ENCODE assay signal across 21 mouse cellular contexts in the genomic region with DNA sequence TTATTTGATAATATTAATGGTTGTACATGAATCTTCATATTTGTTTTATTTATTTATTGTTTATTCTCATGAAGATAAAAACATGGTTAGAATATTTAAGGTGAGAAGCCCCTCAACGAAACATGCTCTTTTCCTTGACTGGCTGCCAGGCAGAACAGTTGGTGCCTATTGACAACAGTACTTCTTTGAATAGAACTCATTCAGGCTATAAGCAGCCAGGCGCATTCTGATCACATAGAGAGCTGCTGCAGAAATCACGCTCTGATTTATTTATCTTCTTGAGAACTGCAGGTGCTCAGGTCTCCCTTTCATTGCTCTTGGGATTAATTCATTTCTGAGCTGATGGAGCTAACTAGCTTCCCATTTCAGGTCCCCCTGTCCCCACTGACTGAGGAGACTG.
A peak's percentile ranks its signal among the peaks of the same experiment; 100 is the strongest.
DNase-seq lines count a peak whose midpoint lies in the region; ATAC-seq and TF ChIP-seq lines count a peak whose summit lies in the region.
"Had no signal": no experiment of that assay in that cellular context is flagged by ENCODE, and none has a peak within 500 bp of the region (broad histone marks: within the 10 kb centered on the region; RNA-seq: fewer than 3 reads in every experiment).

No protein-coding gene starts in this region.

- DNase-seq in layer of hippocampus, adult 11-12 months (ENCODE audit: low spot score), result peak; percentile 4
- no peak for DNase-seq in layer of hippocampus, adult 2 months (ENCODE audit: low spot score in 2 of 2)
- DNase-seq in midbrain, embryonic 14.5 days, result peak; percentile 50
- DNase-seq in brain, embryonic 14.5 days (ENCODE audit: low read depth), result peak; percentile 89
- peak; percentile 85 for DNase-seq in forebrain, embryonic 14.5 days (ENCODE audit: low spot score)
- no peak for DNase-seq in kidney, adult 2 months
- DNase-seq: adrenal gland, adult 2 months; cerebellum, adult 9-11 months; embryo, embryonic 11 days; kidney, adult 8-10 months; kidney, postnatal 14 days; lung, postnatal 4 days; spleen, adult 18-20 months; thymus, postnatal 25 days had no signal

- H3K36me3 ChIP-seq in midbrain, embryonic 14.5 days (ENCODE audit: control insufficient read depth, insufficient read depth, low read length), result no peaks in the 10 kb centered on the region
- H3K36me3 ChIP-seq in midbrain, embryonic 16.5 days (ENCODE audit: control insufficient read depth, insufficient read depth, low read length), result no peaks in the 10 kb centered on the region
- H3K36me3 ChIP-seq in forebrain, embryonic 14.5 days (ENCODE audit: control insufficient read depth, insufficient read depth, low read length), result no peaks in the 10 kb centered on the region
- H3K36me3 ChIP-seq in kidney, adult 2 months (ENCODE audit: control insufficient read depth, insufficient read depth, low read length), result no peaks in the 10 kb centered on the region
- H3K36me3 ChIP-seq: embryonic facial prominence, embryonic 15.5 days; limb, embryonic 12.5 days; lung, embryonic 15.5 days had no signal

- no peak for ATAC-seq in midbrain, embryonic 14.5 days (ENCODE audit: low FRiP score, low TSS enrichment)
- no peak for ATAC-seq in midbrain, embryonic 16.5 days
- peak; percentile 84 for ATAC-seq in forebrain, embryonic 14.5 days
- ATAC-seq: inflammation-experienced regulatory T-cells, adult 6 months had no signal

- H3K4me1 ChIP-seq in midbrain, embryonic 14.5 days (ENCODE audit: control insufficient read depth, insufficient read depth, low read length), result no peaks in the 10 kb centered on the region
- H3K4me1 ChIP-seq in midbrain, embryonic 16.5 days (ENCODE audit: control insufficient read depth, insufficient read depth, low read length), result no peaks in the 10 kb centered on the region
- H3K4me1 ChIP-seq in forebrain, embryonic 14.5 days (ENCODE audit: control insufficient read depth, insufficient read depth, low read length), result no peaks in the 10 kb centered on the region
- no peaks in the 10 kb centered on the region for H3K4me1 ChIP-seq in kidney, adult 2 months (ENCODE audit: control insufficient read depth, insufficient read depth, low read length)
- H3K4me1 ChIP-seq: embryonic facial prominence, embryonic 15.5 days; limb, embryonic 12.5 days; lung, embryonic 15.5 days had no signal

- no peak for TF ChIP-seq CTCF in layer of hippocampus, adult 2 months (conservative IDR thresholded peaks at IDR 0.05)
- TF ChIP-seq CTCF in brain, embryonic 14.5 days (IDR thresholded peaks at IDR 0.05; ENCODE audit: borderline replicate concordance, extremely low read depth, insufficient read depth, insufficient read length), result no peak
- TF ChIP-seq CTCF in kidney, adult 2 months (conservative IDR thresholded peaks at IDR 0.05; ENCODE audit: insufficient read depth, insufficient read length, low read depth, low read length), result no peak

- TF ChIP-seq POLR2A in brain, embryonic 14.5 days (IDR thresholded peaks at IDR 0.05; ENCODE audit: borderline replicate concordance, extremely low read depth, insufficient read depth, insufficient read length, poor library complexity, severe bottlenecking), result no peak
- no peak for TF ChIP-seq POLR2A in kidney, adult 2 months (IDR thresholded peaks at IDR 0.05; ENCODE audit: low read depth, low read length)

- no peak overlapping the region for H3K4me3 ChIP-seq in layer of hippocampus, adult 2 months
- H3K4me3 ChIP-seq in midbrain, embryonic 14.5 days (replicated peaks; ENCODE audit: low read depth, low read length), result no peak overlapping the region
- no peak overlapping the region for H3K4me3 ChIP-seq in midbrain, embryonic 16.5 days (ENCODE audit: low read depth, low read length)
- H3K4me3 ChIP-seq in forebrain, embryonic 14.5 days (ENCODE audit: low read depth, low read length), result no peak overlapping the region
- no peak overlapping the region for H3K4me3 ChIP-seq in kidney, adult 2 months (ENCODE audit: insufficient read depth, low read depth, low read length)
- H3K4me3 ChIP-seq: embryonic facial prominence, embryonic 15.5 days; limb, embryonic 12.5 days; lung, embryonic 15.5 days; myocyte had no signal

- H3K9me3 ChIP-seq in midbrain, embryonic 14.5 days (ENCODE audit: control insufficient read depth, low read length), result no peaks in the 10 kb centered on the region
- H3K9me3 ChIP-seq in midbrain, embryonic 16.5 days (replicated peaks; ENCODE audit: control insufficient read depth, low read length, poor library complexity, severe bottlenecking), result no peaks in the 10 kb centered on the region
- H3K9me3 ChIP-seq in forebrain, embryonic 14.5 days (replicated peaks; ENCODE audit: control insufficient read depth, low read length), result no peaks in the 10 kb centered on the region
- H3K9me3 ChIP-seq: embryonic facial prominence, embryonic 15.5 days; limb, embryonic 12.5 days; lung, embryonic 15.5 days had no signal

- no peak overlapping the region for H3K27ac ChIP-seq in layer of hippocampus, adult 2 months
- H3K27ac ChIP-seq in midbrain, embryonic 14.5 days (replicated peaks; ENCODE audit: low read depth, low read length), result no peak overlapping the region
- H3K27ac ChIP-seq in midbrain, embryonic 16.5 days (ENCODE audit: low read length), result no peak overlapping the region
- H3K27ac ChIP-seq in forebrain, embryonic 14.5 days (ENCODE audit: low read depth, low read length), result no peak overlapping the region
- no peak overlapping the region for H3K27ac ChIP-seq in kidney, adult 2 months (ENCODE audit: insufficient read depth, low read depth, low read length)
- H3K27ac ChIP-seq: embryonic facial prominence, embryonic 15.5 days; limb, embryonic 12.5 days; liver, embryonic 14.5 days; lung, embryonic 15.5 days had no signal

- H3K27me3 ChIP-seq in midbrain, embryonic 14.5 days (ENCODE audit: control insufficient read depth, insufficient read depth, low read length), result no peaks in the 10 kb centered on the region
- H3K27me3 ChIP-seq in midbrain, embryonic 16.5 days (ENCODE audit: control insufficient read depth, insufficient read depth, low read depth, low read length), result no peaks in the 10 kb centered on the region
- H3K27me3 ChIP-seq in forebrain, embryonic 14.5 days (replicated peaks; ENCODE audit: control insufficient read depth, insufficient read depth, low read length), result no peaks in the 10 kb centered on the region
- no peaks in the 10 kb centered on the region for H3K27me3 ChIP-seq in kidney, adult 2 months (replicated peaks; ENCODE audit: control insufficient read depth, insufficient read depth, low read length)
- H3K27me3 ChIP-seq: embryonic facial prominence, embryonic 15.5 days; limb, embryonic 12.5 days; lung, embryonic 15.5 days had no signal

- WGBS in midbrain, embryonic 14.5 days, result 42% methylated on average over 3 of the region's 3 CpGs
- WGBS in midbrain, embryonic 16.5 days, result 34% methylated on average over 3 of the region's 3 CpGs
- WGBS in forebrain, embryonic 14.5 days, result 18% methylated on average over 3 of the region's 3 CpGs
- WGBS in kidney, adult 2 months, result 78% methylated on average over 3 of the region's 3 CpGs

- H3K9ac ChIP-seq in midbrain, embryonic 14.5 days (replicated peaks; ENCODE audit: low read length), result no peak overlapping the region
- no peak overlapping the region for H3K9ac ChIP-seq in midbrain, embryonic 16.5 days (ENCODE audit: low read depth, low read length)
- H3K9ac ChIP-seq in forebrain, embryonic 14.5 days (ENCODE audit: low read length), result no peak overlapping the region
- H3K9ac ChIP-seq: embryonic facial prominence, embryonic 15.5 days; limb, embryonic 12.5 days; liver, embryonic 14.5 days; lung, embryonic 15.5 days had no signal

- H3K4me2 ChIP-seq in midbrain, embryonic 14.5 days (ENCODE audit: low read length), result no peak overlapping the region
- no peak overlapping the region for H3K4me2 ChIP-seq in midbrain, embryonic 16.5 days (ENCODE audit: low read length)
- H3K4me2 ChIP-seq in forebrain, embryonic 14.5 days (ENCODE audit: low read length), result no peak overlapping the region
- H3K4me2 ChIP-seq: embryonic facial prominence, embryonic 15.5 days; limb, embryonic 12.5 days; lung, embryonic 15.5 days had no signal

Comparison
In these comparisons a context has a peak if more than half of its experiments do, and no peak if none do; other contexts are left out.
1. DNase-seq: peak in layer of hippocampus, adult 11-12 months (single experiment), midbrain, embryonic 14.5 days (single experiment), brain, embryonic 14.5 days (single experiment) and forebrain, embryonic 14.5 days (single experiment); none in layer of hippocampus, adult 2 months (0 of 2) and kidney, adult 2 months (single experiment).